Mouse (Mus musculus): ENCODE results near the gene Lep. TPM values are rescaled to one million over a fixed set of nuclear protein-coding genes. Genes with fewer than 3 reads are reported as not detected.
A peak's percentile ranks its signal among the peaks of the same experiment; 100 is the strongest.

Lep gene
- polyA plus RNA-seq, 1 experiment from 2014 or later: not detected

GRCm38 (mm10) chr6:29118231-29118630 is 58.2 kb downstream of the Lep start:
- H3K4me3 ChIP-seq (ENCODE audit: low read depth, low read length): no peak overlapping the region
- H3K36me3 ChIP-seq (ENCODE audit: control insufficient read depth, insufficient read depth): no peaks in the 10 kb centered on the region
- no peak for ATAC-seq
- no peak overlapping the region for H3K9ac ChIP-seq (ENCODE audit: low read depth, low read length)
- H3K4me2 ChIP-seq (replicated peaks; ENCODE audit: low read depth): no peak overlapping the region
- H3K9me3 ChIP-seq (ENCODE audit: control insufficient read depth): no peaks in the 10 kb centered on the region
- no peaks in the 10 kb centered on the region for H3K27me3 ChIP-seq (replicated peaks; ENCODE audit: control insufficient read depth, insufficient read depth, low read length)
- H3K27ac ChIP-seq (ENCODE audit: low read depth, low read length): no peak overlapping the region
- TF ChIP-seq CTCF (IDR thresholded peaks at IDR 0.05; ENCODE audit: low read depth): no peak
- no peaks in the 10 kb centered on the region for H3K4me1 ChIP-seq (replicated peaks; ENCODE audit: control insufficient read depth, insufficient read depth, low read length)

GRCm38 (mm10) chr6:29118963-29119362 is 58.9 kb downstream of the Lep start:
- no peaks in the 10 kb centered on the region for H3K27me3 ChIP-seq (replicated peaks; ENCODE audit: control insufficient read depth, insufficient read depth, low read length)
- H3K27ac ChIP-seq (ENCODE audit: low read depth, low read length): no peak overlapping the region
- no peak for ATAC-seq
- H3K9me3 ChIP-seq (ENCODE audit: control insufficient read depth): no peaks in the 10 kb centered on the region
- WGBS: 69% methylated on average over 4 of the region's 4 CpGs
- H3K36me3 ChIP-seq (ENCODE audit: control insufficient read depth, insufficient read depth): no peaks in the 10 kb centered on the region
- H3K9ac ChIP-seq (ENCODE audit: low read depth, low read length): no peak overlapping the region
- no peak for TF ChIP-seq CTCF (IDR thresholded peaks at IDR 0.05; ENCODE audit: low read depth)
- no peaks in the 10 kb centered on the region for H3K4me1 ChIP-seq (replicated peaks; ENCODE audit: control insufficient read depth, insufficient read depth, low read length)
- no peak overlapping the region for H3K4me2 ChIP-seq (replicated peaks; ENCODE audit: low read depth)
- no peak overlapping the region for H3K4me3 ChIP-seq (ENCODE audit: low read depth, low read length)

GRCm38 (mm10) chr6:29119990-29120389 is 60.0 kb downstream of the Lep start:
- no peak overlapping the region for H3K9ac ChIP-seq (ENCODE audit: low read depth, low read length)
- H3K4me3 ChIP-seq (ENCODE audit: low read depth, low read length): no peak overlapping the region
- H3K4me1 ChIP-seq (replicated peaks; ENCODE audit: control insufficient read depth, insufficient read depth, low read length): no peaks in the 10 kb centered on the region
- no peaks in the 10 kb centered on the region for H3K27me3 ChIP-seq (replicated peaks; ENCODE audit: control insufficient read depth, insufficient read depth, low read length)
- no peak for TF ChIP-seq CTCF (IDR thresholded peaks at IDR 0.05; ENCODE audit: low read depth)
- WGBS: 85% methylated on average over 13 of the region's 13 CpGs
- H3K36me3 ChIP-seq (ENCODE audit: control insufficient read depth, insufficient read depth): peaks cover 8% of the 10 kb centered on the region; the same call in 1 of the 2 replicates
- H3K27ac ChIP-seq (ENCODE audit: low read depth, low read length): no peak overlapping the region
- no peak overlapping the region for H3K4me2 ChIP-seq (replicated peaks; ENCODE audit: low read depth)
- H3K9me3 ChIP-seq (ENCODE audit: control insufficient read depth): no peaks in the 10 kb centered on the region
- no peak for ATAC-seq

Small RNA genes lying within 50 kb of the gene (microRNA-seq; reads per million reads assigned to microRNA genes)
- 34.8 reads per million, percentile 34 among the genes with 10 or more reads in this experiment for gene Mir129-1

Other genes starting within 250 kb of the Lep start
- gene Lrrc4, start 228.5 kb upstream of the Lep start, polyA plus RNA-seq (2015; fragmentation: Nextera tagmentation; extraction: Ambion mirVana): 2.8 and 3.2 TPM in 2 replicates
- 9.8 and 12.2 TPM in 2 replicates for gene Rbm28, start 104.8 kb downstream of the Lep start, polyA plus RNA-seq (2015; fragmentation: Nextera tagmentation; extraction: Ambion mirVana)
- 0.23 and 0.29 TPM in 2 replicates for gene Prrt4, start 119.4 kb downstream of the Lep start, polyA plus RNA-seq (2015; fragmentation: Nextera tagmentation; extraction: Ambion mirVana)
- 10.6 and 11.7 TPM in 2 replicates for gene Impdh1, start 156.1 kb downstream of the Lep start, polyA plus RNA-seq (2015; fragmentation: Nextera tagmentation; extraction: Ambion mirVana)
- gene Hilpda, start 212.3 kb downstream of the Lep start, polyA plus RNA-seq (2015; fragmentation: Nextera tagmentation; extraction: Ambion mirVana): 20.7 and 27.2 TPM in 2 replicates
- not detected in 2 replicates for gene Fam71f2, start 219.4 kb downstream of the Lep start, polyA plus RNA-seq (2015; fragmentation: Nextera tagmentation; extraction: Ambion mirVana)